Mouse (Mus musculus): ENCODE data around the gene Fam13a.

DNA sequence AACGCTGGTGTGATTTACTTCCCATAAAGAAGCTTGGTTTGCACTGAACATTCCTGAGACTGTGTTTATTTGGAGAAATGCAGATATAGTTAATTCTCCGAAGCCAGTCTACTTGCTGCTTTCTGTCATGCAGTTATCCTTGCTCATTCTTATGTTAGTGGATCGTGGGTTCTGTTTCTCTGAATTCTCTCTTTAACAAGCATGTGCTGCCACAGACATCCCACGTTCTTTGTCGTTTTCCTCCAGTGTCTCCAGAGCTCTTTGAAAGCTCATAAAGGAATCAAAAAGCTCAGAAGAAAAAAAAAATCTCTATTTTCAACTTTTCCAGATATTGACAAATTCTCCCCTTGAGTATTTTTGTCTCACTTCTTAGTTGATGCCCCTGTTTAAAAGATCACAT, 110.4 kb downstream of the Fam13a start:
- no peak for TF ChIP-seq CTCF (IDR thresholded peaks at IDR 0.05; ENCODE audit: borderline replicate concordance, insufficient read depth, low read depth, low read length)
- no peak for TF ChIP-seq POLR2A (IDR thresholded peaks at IDR 0.05; ENCODE audit: borderline replicate concordance, insufficient read depth, low read length)
